Mouse (Mus musculus) Patski (cell line): Measurements from ENCODE around the gene Dusp10. TPM values are rescaled to one million over a fixed set of nuclear protein-coding genes. Genes with fewer than 3 reads are reported as not detected.

Source experiments
- ATAC-seq: fragments of 100-300 bp; one replicate; pipeline ENCODE4 v1.8.0; 2021
- CTCF ChIA-PET: fragments of 350-600 bp; sonication (Branson Sonifier 250); formaldehyde crosslinking; loops from one replicate; lab custom pipeline; 2022; ENCODE audit warnings: inconsistent platforms; lab: Charles Lee
- POLR2A ChIA-PET: fragments of 350-600 bp; sonication (Branson Sonifier 250); formaldehyde crosslinking; loops from one replicate; lab custom pipeline; 2022; ENCODE audit warnings: antibody characterized with exemption, inconsistent platforms; lab: Charles Lee
- DNase-seq: peaks from one replicate; pipeline ENCODE4 v3.0.0-alpha.2; 2011; ENCODE audit warnings: low read depth, low spot score
- H3K27me3 ChIP-seq: fragments of 371-371 bp; one replicate; pipeline ENCODE4 v1.5.1; 2021
- CTCF ChIP-seq: fragments of 100-300 bp; IDR thresholded peaks from one replicate; pipeline ENCODE4 v1.5.1; 2021
- in situ Hi-C: fragments of 300-500 bp; cut with MboI; formaldehyde crosslinking; loops from 3 replicates; pipeline ENCODE4 v1.11.1; 2018; ENCODE audit warnings: low pct_unique_long_range_greater_than_20kb, mixed read lengths
- polyA plus RNA-seq: library from polyadenylated mRNA; unstranded; gene quantifications from one replicate; pipeline ENCODE4 v1.2.3, GENCODE M21; 2021

Gene Dusp10
- polyA plus RNA-seq, 1 experiment from 2014 or later: 31.3 TPM

DNA sequence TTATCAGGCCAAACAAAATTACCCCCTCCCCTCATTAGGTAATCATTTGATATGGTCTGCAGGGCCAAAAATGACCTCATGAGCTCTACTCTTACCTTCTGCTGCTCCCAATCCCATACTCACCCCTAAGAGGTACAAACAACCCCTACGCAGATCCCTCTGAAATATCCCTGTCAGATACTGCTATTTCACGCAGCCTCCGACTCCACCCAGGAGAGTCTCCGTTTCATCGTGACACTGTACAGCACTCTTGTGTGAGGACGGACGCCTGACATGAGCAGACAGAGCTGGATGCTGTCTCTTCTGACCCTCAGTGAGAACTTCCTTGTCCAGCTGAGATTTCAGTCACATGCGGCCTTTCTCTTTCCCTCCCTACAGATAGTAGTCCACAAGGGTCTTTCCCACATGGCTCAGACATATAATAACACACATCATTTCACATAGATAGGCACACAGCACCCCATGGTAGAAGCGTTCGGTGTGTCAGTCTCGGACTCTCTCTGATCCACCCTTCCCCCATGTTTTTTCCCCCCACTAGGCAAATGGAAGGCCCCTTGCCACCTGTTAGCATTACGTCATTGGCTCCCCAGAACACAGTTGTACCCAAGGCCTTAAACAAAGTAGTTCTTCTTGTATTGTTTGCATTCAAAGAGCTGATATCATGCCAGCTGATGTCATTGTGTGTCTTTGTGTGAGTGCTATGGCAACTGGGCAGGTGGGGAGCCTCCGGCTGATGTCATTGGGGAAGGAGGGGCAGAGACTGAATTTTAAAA, 52.7 kb downstream of the Dusp10 start:
- DNase-seq: no peak
- no peaks in the 10 kb centered on the region for H3K27me3 ChIP-seq
- POLR2A ChIA-PET: interaction anchor here (0.9 kb wide), 1 partner anchor 32 kb away, joined by 3 read pairs; the partner anchor contains the start of gene 1700056E22Rik
- no peak for ATAC-seq
- in situ Hi-C loops: no loop called here
- CTCF ChIA-PET: no interaction called here
- TF ChIP-seq CTCF: no peak

GRCm38 (mm10) chr1:184066460-184067287, 53.6 kb downstream of the Dusp10 start:
- POLR2A ChIA-PET: interaction anchor here (0.7 to 0.9 kb wide), 2 partner anchors 15 to 32 kb away, joined by 3 read pairs; partner anchors contain the start of gene 1700056E22Rik
- no peak for TF ChIP-seq CTCF

DNA sequence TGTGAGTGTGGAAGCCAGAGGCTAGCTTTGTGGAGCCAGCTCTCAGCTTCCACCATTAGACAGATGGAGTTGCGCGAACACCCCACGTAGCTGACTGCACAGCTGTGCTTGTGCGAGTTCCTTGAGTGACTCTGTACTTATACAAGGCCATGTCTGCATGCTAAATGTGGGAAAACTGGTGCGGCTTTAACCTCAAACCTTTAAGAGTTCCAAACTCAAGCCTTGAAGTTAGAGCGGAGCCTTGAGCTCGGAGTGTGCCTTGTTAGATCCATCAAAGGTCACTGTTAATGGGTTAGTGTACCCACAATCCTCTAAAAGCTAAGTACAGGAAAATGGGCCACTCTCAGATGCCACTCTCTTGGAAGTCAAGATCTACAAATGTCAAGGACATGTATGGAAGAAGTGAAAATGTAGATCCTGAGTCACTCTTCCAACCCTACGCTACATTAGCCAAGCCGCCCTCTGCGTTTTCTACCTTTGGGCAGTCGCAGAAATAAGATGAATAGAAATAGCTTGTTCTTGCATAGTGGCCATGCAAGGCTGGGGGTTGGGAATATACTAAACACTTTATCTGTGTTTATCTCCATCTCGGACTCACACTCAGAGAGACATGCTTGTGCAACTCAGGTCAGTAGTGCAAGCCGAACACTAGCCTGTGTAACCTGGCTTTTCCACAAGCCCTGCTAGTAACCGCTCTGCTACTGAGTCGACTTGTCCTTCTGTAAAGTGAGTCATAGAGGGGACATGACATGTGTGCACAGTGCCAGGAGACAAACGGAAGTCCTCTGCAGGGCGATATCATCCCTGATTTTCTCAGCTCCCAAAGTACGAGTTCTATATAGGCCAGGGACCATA, 54.8 kb downstream of the Dusp10 start:
- in situ Hi-C loops: no loop called here

More at GRCm38 (mm10) chr1:184066460-184067287, 53.6 kb downstream of the Dusp10 start:
- CTCF ChIA-PET: interaction anchor here (1.6 kb wide), 1 partner anchor 15 kb away, joined by 4 read pairs; no protein-coding TSS in a partner anchor
- DNase-seq (no peak), ATAC-seq (no peak)
- no peaks in the 10 kb centered on the region for H3K27me3 ChIP-seq
- in situ Hi-C loops: no loop called here

GRCm38 (mm10) chr1:184068971-184069370, 55.9 kb downstream of the Dusp10 start:
- in situ Hi-C loops: no loop called here
- H3K27me3 ChIP-seq: no peaks in the 10 kb centered on the region
- ATAC-seq: no peak
- DNase-seq: no peak
- TF ChIP-seq CTCF: no peak
- ChIA-PET CTCF (no interaction called here), POLR2A (interaction anchor here (0.6 to 1.2 kb wide), 3 partner anchors 23 to 166 kb away, joined by 3 to 4 read pairs (median 3); no protein-coding TSS in a partner anchor)

More for the DNA sequence above, 54.8 kb downstream of the Dusp10 start:
- ChIA-PET CTCF (interaction anchor here (0.9 to 1.6 kb wide), 2 partner anchors 9 to 16 kb away, joined by 3 to 4 read pairs; no protein-coding TSS in a partner anchor), POLR2A (interaction anchor here (0.7 to 1.2 kb wide), 2 partner anchors 17 to 167 kb away, joined by 3 to 4 read pairs; no protein-coding TSS in a partner anchor)
- H3K27me3 ChIP-seq: no peaks in the 10 kb centered on the region
- ATAC-seq: no peak
- TF ChIP-seq CTCF: no peak
- no peak for DNase-seq

- DNase-seq: no peak
- in situ Hi-C loops: no loop called here
These were observed 63.0 kb downstream of the Dusp10 start for GRCm38 (mm10) chr1:184076065-184076464.

DNA sequence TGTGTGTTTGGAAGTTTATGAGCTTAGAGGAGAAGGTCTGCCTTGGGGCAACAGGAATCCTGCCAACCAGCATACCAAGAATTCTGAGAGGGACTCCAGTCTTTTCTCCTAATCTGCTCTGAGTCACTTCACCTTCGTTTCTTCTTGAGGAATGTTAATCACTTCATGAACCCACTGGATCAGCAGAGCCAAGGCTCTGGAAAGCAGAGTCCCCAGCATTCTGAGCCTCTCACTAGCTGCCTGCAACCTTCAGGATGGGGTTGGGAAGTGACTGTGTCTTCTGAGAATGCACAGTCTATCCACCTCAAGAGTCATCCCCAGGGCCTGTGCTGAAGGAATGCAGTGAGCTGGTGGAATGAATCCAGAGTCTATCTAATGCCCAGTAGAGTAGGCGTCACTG, 63.7 kb downstream of the Dusp10 start:
- no peaks in the 10 kb centered on the region for H3K27me3 ChIP-seq
- peak; percentile 94 for DNase-seq
- no peak for TF ChIP-seq CTCF
- CTCF ChIA-PET: interaction anchor here (1.1 to 2.0 kb wide), 2 partner anchors 16 to 35 kb away, joined by 3 to 5 read pairs; no protein-coding TSS in a partner anchor
- ATAC-seq: peak; percentile 99
- POLR2A ChIA-PET: no interaction called here
- in situ Hi-C loops: no loop called here

More at GRCm38 (mm10) chr1:184076065-184076464, 63.0 kb downstream of the Dusp10 start:
- POLR2A ChIA-PET: no interaction called here
- CTCF ChIA-PET: interaction anchor here (1.1 to 2.0 kb wide), 2 partner anchors 16 to 35 kb away, joined by 3 to 5 read pairs; no protein-coding TSS in a partner anchor
- no peaks in the 10 kb centered on the region for H3K27me3 ChIP-seq
- TF ChIP-seq CTCF: no peak
- no peak for ATAC-seq

DNA sequence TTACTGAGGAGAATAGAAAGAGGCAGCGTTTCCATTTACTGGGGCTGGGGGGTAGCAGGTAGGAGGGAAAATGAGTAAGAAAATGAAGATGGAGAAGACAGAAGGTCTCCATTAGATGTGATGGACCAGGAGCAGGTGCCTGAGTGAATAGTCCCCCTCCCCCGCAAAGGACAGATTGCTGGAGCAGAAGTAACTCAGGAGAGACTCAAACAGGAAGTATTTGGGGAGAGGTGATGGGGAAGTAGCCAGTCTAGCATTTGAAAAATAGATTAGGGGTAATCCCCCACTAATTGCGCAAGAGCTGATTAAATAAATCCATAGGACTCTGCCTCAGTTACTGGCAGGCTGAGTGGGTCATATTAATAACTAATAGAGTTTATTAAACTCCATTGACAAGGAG, 66.2 kb downstream of the Dusp10 start:
- in situ Hi-C loops: no loop called here
- POLR2A ChIA-PET: no interaction called here
- DNase-seq: no peak
- TF ChIP-seq CTCF: no peak
- no peaks in the 10 kb centered on the region for H3K27me3 ChIP-seq
- no peak for ATAC-seq
- CTCF ChIA-PET: no interaction called here

- in situ Hi-C loops: no loop called here
- TF ChIP-seq CTCF: no peak
These were observed 69.6 kb downstream of the Dusp10 start for GRCm38 (mm10) chr1:184082661-184083060.

DNA sequence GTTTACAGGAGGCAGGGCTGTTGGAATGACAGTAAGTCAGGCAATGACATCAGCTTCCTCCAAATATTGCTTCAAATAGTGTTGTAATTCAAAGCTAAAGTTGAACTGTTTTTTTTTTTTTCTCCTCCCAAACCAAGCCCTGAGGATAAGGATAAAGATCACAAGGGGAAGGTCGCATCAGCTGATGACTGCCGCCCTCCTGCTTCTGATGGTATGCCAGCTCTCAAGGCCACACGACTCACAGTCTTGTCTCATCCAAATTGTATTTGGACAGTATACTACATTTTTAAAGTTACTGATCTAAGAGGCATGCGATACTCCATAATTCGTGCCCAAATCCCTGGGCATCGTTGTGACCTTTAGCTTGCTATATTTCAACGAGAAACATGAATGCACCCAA, 70.1 kb downstream of the Dusp10 start:
- ChIA-PET CTCF (interaction anchor here (0.9 kb wide), 2 partner anchors 23 to 73 kb away, joined by 3 read pairs; no protein-coding TSS in a partner anchor), POLR2A (no interaction called here)
- in situ Hi-C loops: no loop called here
- DNase-seq (no peak), ATAC-seq (no peak)
- no peak for TF ChIP-seq CTCF
- no peaks in the 10 kb centered on the region for H3K27me3 ChIP-seq

More at GRCm38 (mm10) chr1:184082661-184083060, 69.6 kb downstream of the Dusp10 start:
- no peak for DNase-seq
- ChIA-PET POLR2A (no interaction called here), CTCF (interaction anchor here (0.9 kb wide), 2 partner anchors 23 to 74 kb away, joined by 3 read pairs; no protein-coding TSS in a partner anchor)
- H3K27me3 ChIP-seq: no peaks in the 10 kb centered on the region
- no peak for ATAC-seq
